Mouse (Mus musculus) 416B (cell line): Measurements from ENCODE around the gene Agt.
A peak's percentile ranks its signal among the peaks of the same experiment; 100 is the strongest.

Experiments
- DNase-seq: peaks from one replicate; pipeline ENCODE4 v3.0.0; 2011; ENCODE audit warnings: low read depth

Gene Agt

DNA sequence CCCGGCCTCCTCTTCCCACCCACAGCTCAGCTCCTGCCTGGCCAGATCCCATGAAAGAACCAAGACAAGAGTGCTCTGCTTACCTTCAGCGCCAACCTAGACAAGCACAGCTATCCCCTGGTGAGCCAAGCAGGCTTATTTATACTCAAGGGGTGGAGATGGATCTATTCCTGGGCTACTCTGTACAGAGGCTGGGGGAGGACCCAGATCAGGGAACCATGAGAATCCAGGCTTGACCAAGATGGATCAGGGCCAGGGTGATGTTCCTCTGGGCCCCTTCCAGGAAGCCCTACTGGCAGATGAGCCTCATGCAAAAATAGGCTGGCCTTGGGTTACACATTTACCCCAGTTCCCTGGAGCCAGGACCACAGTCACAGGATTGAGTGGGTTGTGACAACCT, at the start of gene Agt:
Agt (minus strand) TSS at position 114 of the 400 bp plus-strand sequence.
- no peak for DNase-seq

DNA sequence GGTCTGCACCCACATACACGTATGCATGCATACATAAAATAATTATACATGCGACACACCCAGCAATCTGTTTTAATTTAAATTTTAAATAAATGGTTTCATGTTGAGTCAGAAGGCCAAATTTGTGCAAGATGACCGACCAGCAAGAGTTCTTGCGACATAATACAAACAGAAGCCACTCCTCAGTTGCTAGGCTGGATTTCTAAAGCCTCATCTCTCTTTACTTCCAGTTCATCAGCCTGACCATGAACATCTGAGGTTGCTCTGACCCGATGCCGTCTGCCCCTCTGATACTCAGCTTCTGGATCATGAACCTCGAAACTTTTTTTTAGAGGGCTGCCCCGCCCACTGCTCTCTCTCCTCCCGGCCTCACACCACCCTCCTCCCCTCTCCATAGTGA, 48.7 kb upstream of the Agt start:
- peak; percentile 55 for DNase-seq

DNA sequence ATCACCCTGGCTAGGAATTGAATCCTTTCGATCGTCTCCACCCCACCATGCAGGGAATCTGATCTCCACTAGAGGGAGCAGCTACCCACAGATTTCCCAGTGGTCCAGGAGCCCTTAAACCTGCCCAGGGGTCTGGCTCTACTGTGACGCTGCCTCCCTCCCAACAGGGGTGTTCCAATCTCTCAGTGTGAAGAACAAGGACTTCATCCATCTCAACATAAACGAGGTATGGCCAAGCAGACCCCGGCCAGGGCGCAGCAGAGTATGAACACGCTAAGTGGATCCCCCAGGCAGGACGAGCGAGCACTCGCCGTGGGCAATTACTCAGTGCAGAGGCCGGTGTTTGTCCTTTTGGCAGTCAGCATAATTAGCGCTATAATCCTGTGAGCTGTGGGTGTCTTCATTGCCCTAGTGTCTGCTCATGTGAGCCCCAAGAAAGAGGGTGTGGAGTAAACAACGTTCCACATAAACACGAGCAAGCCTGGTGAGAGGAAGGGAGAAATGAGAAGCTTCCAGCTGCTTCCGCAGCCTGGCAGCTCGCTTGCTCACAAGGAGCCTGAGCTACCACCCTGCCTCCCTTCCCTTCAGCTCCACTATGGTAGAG, 47.9 kb upstream of the Agt start:
- DNase-seq = peak; percentile 37

DNA sequence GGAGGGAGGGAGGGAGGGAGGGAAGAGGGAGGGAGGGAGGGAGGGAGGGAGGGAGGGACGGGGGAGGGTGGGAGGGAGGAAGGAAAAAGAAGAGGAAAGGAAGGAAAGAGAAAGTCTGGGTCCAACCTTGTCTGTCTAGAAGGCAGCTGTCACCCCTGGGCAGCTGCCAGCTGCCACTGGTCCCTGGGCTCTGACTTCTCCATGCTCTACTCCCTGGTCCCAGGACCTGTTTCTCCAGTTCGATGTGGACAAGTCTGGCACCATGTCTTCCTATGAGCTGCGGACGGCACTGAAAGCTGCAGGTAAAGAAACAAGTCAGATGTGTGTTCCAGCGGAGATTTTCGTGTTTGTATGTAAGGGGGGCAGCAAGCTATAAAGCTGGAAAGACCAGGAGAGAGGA, 44.8 kb upstream of the Agt start:
- DNase-seq = no peak

- no peak for DNase-seq
Observed at GRCm38 (mm10) chr8:124608972-124609353, 39.5 kb upstream of the Agt start.

- DNase-seq = peak; percentile 45
Observed at GRCm38 (mm10) chr8:124608239-124608971, 38.9 kb upstream of the Agt start.

- DNase-seq = peak; percentile 11
Observed at GRCm38 (mm10) chr8:124604066-124604465, 34.6 kb upstream of the Agt start.

GRCm38 (mm10) chr8:124589393-124589792, 19.9 kb upstream of the Agt start:
- DNase-seq = no peak

- DNase-seq = no peak
Observed at GRCm38 (mm10) chr8:124586556-124586955, 17.1 kb upstream of the Agt start.

DNA sequence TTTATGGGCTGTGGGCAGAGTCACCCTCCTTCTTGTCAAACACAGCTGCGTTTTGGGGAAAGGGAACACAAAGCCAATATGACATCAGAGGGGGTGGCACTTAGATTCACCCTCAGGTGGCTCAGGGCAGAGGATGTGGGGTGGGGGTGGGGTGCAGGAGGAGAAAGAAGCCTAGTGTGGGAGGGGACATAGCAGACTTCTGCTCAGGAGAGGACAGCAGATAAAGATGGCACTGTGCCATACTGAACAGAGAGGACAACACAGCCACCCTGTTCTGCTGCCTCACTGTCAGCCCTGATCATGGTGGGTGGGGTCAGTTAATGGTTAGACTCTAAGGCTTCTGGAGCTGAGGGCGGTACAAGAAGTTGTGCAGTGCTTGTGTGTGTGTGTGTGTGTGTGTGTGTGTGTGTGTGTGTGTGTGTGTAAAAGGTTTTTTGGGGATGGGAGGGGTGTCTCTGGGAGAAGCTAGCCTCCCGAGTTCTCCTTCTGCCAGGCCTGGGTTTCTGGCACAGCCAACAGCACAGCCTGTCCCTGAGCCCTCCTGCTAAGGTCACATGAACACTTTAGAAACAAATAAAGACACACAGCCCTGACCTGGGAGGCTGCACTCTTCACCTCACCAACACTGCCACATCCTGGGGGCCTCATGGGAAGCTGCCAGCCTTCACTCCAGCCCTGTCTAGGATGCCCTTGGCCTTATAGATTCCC, 16.4 kb upstream of the Agt start:
- DNase-seq = no peak

DNA sequence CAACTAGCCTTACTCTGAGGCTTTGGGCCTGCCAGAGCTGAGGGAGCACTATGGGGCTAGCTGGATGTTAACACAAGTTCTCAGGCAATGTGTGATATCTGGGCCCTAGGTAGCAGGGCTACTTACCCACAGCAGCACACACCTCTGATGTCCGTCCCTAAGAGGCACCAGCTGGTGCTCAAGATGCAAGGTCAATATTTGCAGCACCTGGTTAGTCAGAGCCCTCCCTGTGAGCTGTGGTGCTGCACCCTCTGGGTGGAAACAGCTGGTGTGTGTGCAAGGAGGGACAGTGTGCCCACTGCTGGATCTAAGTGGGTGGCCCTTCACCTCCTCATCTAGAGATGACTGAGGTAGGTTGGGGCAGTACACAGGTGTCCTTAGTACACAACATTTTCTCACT, 7.2 kb upstream of the Agt start:
- DNase-seq = no peak

GRCm38 (mm10) chr8:124575811-124576210, 6.3 kb upstream of the Agt start, which contains the start of gene Capn9:
Capn9 (plus strand) TSS chr8:124576111.
- no peak for DNase-seq

GRCm38 (mm10) chr8:124573552-124574340, 4.2 kb upstream of the Agt start:
- peak; percentile 83 for DNase-seq

DNA sequence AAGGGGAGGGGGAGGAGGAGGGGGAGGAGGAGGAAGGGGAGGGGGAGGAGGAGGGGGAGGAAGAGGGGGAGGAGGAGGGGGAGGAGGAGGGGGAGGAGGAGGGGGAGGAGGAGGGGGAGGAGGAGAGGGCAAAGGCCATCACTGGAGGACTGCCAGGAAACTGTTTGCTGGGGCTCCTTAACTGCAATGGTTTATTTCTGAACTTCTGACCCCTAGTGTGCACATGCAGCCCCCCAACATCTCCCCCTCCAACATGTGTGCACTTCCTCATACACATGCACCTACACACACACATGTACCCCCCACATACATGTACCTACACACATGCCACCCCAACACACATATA, 2.9 kb upstream of the Agt start:
- peak; percentile 8 for DNase-seq

DNA sequence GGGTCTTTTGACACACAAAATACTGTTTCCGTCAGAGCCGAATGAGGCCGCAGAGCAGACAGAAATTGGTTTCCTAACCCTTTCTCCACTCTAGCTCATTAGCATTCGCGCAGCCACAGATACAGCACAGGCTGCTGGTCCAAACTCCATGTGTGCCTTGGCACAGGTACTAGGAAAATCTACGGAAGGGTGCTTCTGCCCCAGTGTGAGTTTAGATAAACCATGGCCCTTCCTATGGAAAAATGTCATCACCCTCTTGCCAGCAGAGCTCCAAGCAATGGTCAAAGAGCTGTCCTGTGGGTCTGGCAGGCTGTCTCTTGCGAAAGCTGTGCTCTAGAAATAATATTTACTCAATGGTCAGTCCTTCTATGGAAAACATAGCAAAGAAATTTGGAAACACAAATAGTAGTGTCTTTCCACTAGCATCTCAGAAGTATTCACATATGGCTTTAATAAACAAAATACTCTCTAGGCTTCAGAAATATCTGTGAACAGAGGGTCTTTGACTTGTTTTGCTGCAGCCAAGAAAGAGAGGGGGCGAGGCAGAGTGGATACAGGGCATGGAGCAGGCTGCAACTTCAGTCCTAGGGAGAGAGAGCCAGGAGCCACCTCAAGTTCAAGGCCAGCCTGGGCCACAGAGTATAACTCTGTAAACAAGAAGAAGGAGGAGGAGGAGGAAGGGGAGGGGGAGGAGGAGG, 2.4 kb upstream of the Agt start:
- DNase-seq = peak; percentile 31

GRCm38 (mm10) chr8:124569100-124569499, 406 bp downstream of the Agt start:
- peak; percentile 28 for DNase-seq

GRCm38 (mm10) chr8:124567584-124567983, 1.9 kb downstream of the Agt start:
- no peak for DNase-seq

- no peak for DNase-seq
Observed at GRCm38 (mm10) chr8:124567126-124567525, 2.4 kb downstream of the Agt start.

- no peak for DNase-seq
Observed at GRCm38 (mm10) chr8:124557476-124557875, 12.0 kb downstream of the Agt start.

- no peak for DNase-seq
Observed at GRCm38 (mm10) chr8:124556658-124557057, 12.8 kb downstream of the Agt start.

DNA sequence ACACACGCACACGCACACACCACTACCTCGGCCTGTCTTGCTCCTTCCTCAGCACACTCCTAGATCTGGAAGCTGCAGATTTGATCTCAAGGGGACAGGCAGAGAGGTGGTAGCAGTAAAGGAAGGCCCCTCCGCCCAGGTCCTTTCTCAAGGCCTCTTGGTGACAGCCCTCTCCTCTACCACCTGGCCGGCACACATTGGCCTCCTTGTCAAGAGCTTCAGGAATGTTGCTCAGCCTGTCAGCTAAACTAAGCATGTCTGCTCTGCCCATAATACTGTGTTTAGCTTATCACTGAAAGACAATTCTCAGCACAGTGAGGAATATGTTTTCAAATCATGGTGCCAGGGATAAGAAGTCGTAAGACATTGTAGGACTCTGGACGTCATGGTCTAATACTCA, 13.3 kb downstream of the Agt start:
- DNase-seq = no peak
